Mouse (Mus musculus) bone marrow macrophage, adult 2 months (primary cell): ENCODE measurements around the gene Nfkbie.

Experiments used
- CTCF ChIP-seq: IDR thresholded peaks from 2 replicates; pipeline ENCODE4 v1.5.1; 2012; ENCODE audit warnings: low read depth, mild to moderate bottlenecking, low read length, moderate library complexity
- POLR2A ChIP-seq: IDR thresholded peaks from 2 replicates; pipeline ENCODE4 v1.6.1; 2012; ENCODE audit warnings: mild to moderate bottlenecking, low read depth, low read length, borderline replicate concordance

DNA sequence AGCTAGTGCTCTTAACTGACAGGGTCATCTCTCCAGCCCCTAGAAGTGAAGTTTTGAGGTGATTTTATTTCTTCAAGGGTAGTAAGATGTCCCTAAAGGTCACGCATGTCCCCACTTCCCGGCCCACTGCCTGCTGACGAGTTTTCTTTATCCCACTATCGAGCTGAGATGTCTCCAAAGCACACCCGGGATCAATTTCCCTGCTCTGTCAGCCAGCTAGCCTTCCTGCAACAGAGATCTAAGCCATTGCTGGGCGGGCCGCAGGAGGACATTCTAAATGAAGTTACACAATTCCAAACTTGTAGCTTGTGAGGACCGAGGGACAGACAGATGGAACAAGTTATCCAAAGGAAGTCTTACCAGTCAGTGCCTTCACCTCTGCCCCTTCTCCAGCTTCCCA lies 44.8 kb downstream of the Nfkbie start:
- TF ChIP-seq CTCF (no peak), POLR2A (no peak)
